Mouse (Mus musculus) heart, postnatal 0 days (tissue): Measurements from ENCODE around the gene Ctsc. TPM values are rescaled to one million over a fixed set of nuclear protein-coding genes. Genes with fewer than 3 reads are reported as not detected.

Source experiments
- ATAC-seq: fragments of 200-750 bp; cut with Nextera tagmentation; 2 replicates; pipeline ENCODE4 v1.8.0; 2017; ENCODE audit warnings: low read depth, moderate number of reproducible peaks, moderate library complexity; ENCODE audit not compliant: insufficient read depth
- DNase-seq: peaks from one replicate; pipeline ENCODE4 v3.0.0-alpha.2; 2016; ENCODE audit warnings: low spot score
- H3K27ac ChIP-seq: fragments of 300-500 bp; sonication (generic); 2 replicates; pipeline ENCODE4 v1.5.1; 2014; ENCODE audit warnings: low read depth, mild to moderate bottlenecking
- H3K27me3 ChIP-seq: fragments of 300-500 bp; sonication (generic); 2 replicates; pipeline ENCODE4 v1.6.1; 2014; ENCODE audit warnings: low read length, mixed read lengths; ENCODE audit not compliant: control insufficient read depth, insufficient read depth
- H3K36me3 ChIP-seq: fragments of 300-500 bp; sonication (generic); replicated peaks from 2 replicates; pipeline ENCODE4 v1.6.1; 2014; ENCODE audit warnings: low read length, mixed read lengths; ENCODE audit not compliant: control insufficient read depth, insufficient read depth
- H3K4me1 ChIP-seq: fragments of 300-500 bp; sonication (generic); 2 replicates; pipeline ENCODE4 v1.6.1; 2014; ENCODE audit warnings: antibody characterized with exemption; ENCODE audit not compliant: control insufficient read depth, insufficient read depth
- H3K4me2 ChIP-seq: fragments of 300-500 bp; sonication (generic); 2 replicates; pipeline ENCODE4 v1.6.1; 2014; ENCODE audit warnings: low read depth, mild to moderate bottlenecking, low read length, moderate library complexity
- H3K4me3 ChIP-seq: fragments of 300-500 bp; sonication (generic); 2 replicates; pipeline ENCODE4 v1.5.1; 2014; ENCODE audit warnings: low read depth, low read length
- H3K9ac ChIP-seq: fragments of 300-500 bp; sonication (generic); replicated peaks from 2 replicates; pipeline ENCODE4 v1.6.1; 2014; ENCODE audit warnings: low read depth, low read length, mixed read lengths
- H3K9me3 ChIP-seq: fragments of 300-500 bp; sonication (generic); replicated peaks from 2 replicates; pipeline ENCODE4 v1.6.1; 2016; ENCODE audit warnings: low read length; ENCODE audit not compliant: control insufficient read depth
- CTCF ChIP-seq: IDR thresholded peaks from 2 replicates; pipeline ENCODE4 v1.5.1; 2016; ENCODE audit warnings: antibody characterized with exemption, control low read depth, low read depth
- EP300 ChIP-seq: IDR thresholded peaks from 2 replicates; pipeline ENCODE4 v1.6.1; 2016; ENCODE audit warnings: antibody characterized with exemption, low read depth
- WGBS: fragments of 180-500 bp; shearing (Covaris S2); extraction: QIAGEN DNeasy Blood & Tissue Kit; methylation state at CpG from one replicate; pipeline ENCODE4 v1.1.7; 2014; 5-methylcytosine and 5-hydroxymethylcytosine counted together
- polyA plus RNA-seq: library from polyadenylated mRNA; unstranded; fragments of >200 nt; fragmentation: Nextera tagmentation; extraction: Ambion mirVana; gene quantifications from 2 replicates; pipeline ENCODE4 v1.2.1, GENCODE M21; 2015
- total RNA-seq: library from RNA; depleted of rRNA; stranded (reverse); fragments of >200 nt; gene quantifications from 2 replicates; pipeline ENCODE4 v1.2.3, GENCODE M21; 2014; ENCODE audit warnings: low replicate concordance

The Ctsc gene
- total and polyA plus RNA-seq, 2 experiments from 2014 or later = 24.8 to 37.2 TPM

GRCm38 (mm10) chr7:88261799-88262198, 16.1 kb upstream of the Ctsc start:
- Histone ChIP-seq H3K4me3 (no peak overlapping the region), H3K27me3 (no peaks in the 10 kb centered on the region), H3K4me1 (no peaks in the 10 kb centered on the region), H3K9me3 (no peaks in the 10 kb centered on the region), H3K4me2 (no peak overlapping the region), H3K27ac (no peak overlapping the region), H3K36me3 (no peaks in the 10 kb centered on the region), H3K9ac (no peak overlapping the region)
- TF ChIP-seq EP300 (no peak), CTCF (no peak)
- ATAC-seq (no peak), DNase-seq (no peak)
- 59% methylated on average over 4 of the region's 4 CpGs for WGBS

- no peaks in the 10 kb centered on the region for H3K4me1 ChIP-seq
- H3K9ac ChIP-seq = no peak overlapping the region
- no peak for ATAC-seq
- no peak overlapping the region for H3K4me2 ChIP-seq
- no peaks in the 10 kb centered on the region for H3K36me3 ChIP-seq
- no peak for DNase-seq
- H3K4me3 ChIP-seq = no peak overlapping the region
- no peak for TF ChIP-seq CTCF
- TF ChIP-seq EP300 = no peak
- H3K9me3 ChIP-seq = no peaks in the 10 kb centered on the region
- H3K27me3 ChIP-seq = no peaks in the 10 kb centered on the region
- no peak overlapping the region for H3K27ac ChIP-seq
- WGBS = 60% methylated on average over 5 of the region's 5 CpGs
Measured at GRCm38 (mm10) chr7:88264861-88265260, 13.0 kb upstream of the Ctsc start.

GRCm38 (mm10) chr7:88269913-88270312, 8.0 kb upstream of the Ctsc start:
- Histone ChIP-seq H3K9me3 (no peaks in the 10 kb centered on the region), H3K36me3 (no peaks in the 10 kb centered on the region), H3K27ac (no peak overlapping the region), H3K4me3 (no peak overlapping the region), H3K4me2 (no peak overlapping the region), H3K9ac (no peak overlapping the region), H3K27me3 (no peaks in the 10 kb centered on the region), H3K4me1 (no peaks in the 10 kb centered on the region)
- WGBS = 64% methylated on average over 1 of the region's 1 CpGs
- no peak for DNase-seq
- TF ChIP-seq EP300 = no peak
- TF ChIP-seq CTCF = no peak
- no peak for ATAC-seq

GRCm38 (mm10) chr7:88271531-88271930, 6.4 kb upstream of the Ctsc start:
- DNase-seq = no peak
- no peak for ATAC-seq

GRCm38 (mm10) chr7:88276914-88277765, 745 bp upstream of the Ctsc start:
- Histone ChIP-seq H3K4me2 (peak overlapping the region; percentile 86), H3K27me3 (no peaks in the 10 kb centered on the region), H3K9me3 (no peaks in the 10 kb centered on the region), H3K36me3 (no peaks in the 10 kb centered on the region), H3K4me1 (peaks cover 7% of the 10 kb centered on the region; the same call in 1 of the 2 replicates), H3K27ac (peak overlapping the region; percentile 52), H3K9ac (peak overlapping the region; percentile 66; the same call in 1 of the 2 replicates), H3K4me3 (peak overlapping the region; percentile 59)
- ATAC-seq (no peak), DNase-seq (no peak)
- TF ChIP-seq EP300 = no peak
- no peak for TF ChIP-seq CTCF
- 39% methylated on average over 7 of the region's 7 CpGs for WGBS

More at GRCm38 (mm10) chr7:88271531-88271930, 6.4 kb upstream of the Ctsc start:
- Histone ChIP-seq H3K9me3 (no peaks in the 10 kb centered on the region), H3K4me2 (no peak overlapping the region), H3K9ac (no peak overlapping the region), H3K4me1 (no peaks in the 10 kb centered on the region), H3K4me3 (no peak overlapping the region), H3K36me3 (no peaks in the 10 kb centered on the region), H3K27ac (no peak overlapping the region), H3K27me3 (no peaks in the 10 kb centered on the region)
- WGBS = 29% methylated on average over 2 of the region's 2 CpGs
- TF ChIP-seq CTCF = no peak
- TF ChIP-seq EP300 = no peak
